Mouse (Mus musculus) CD4-positive, CD25-positive, alpha-beta regulatory T cell, adult 2 months (primary cell): Measurements from ENCODE around the gene Epha8.

ENCODE experiments used
- DNase-seq: peaks from one replicate; pipeline ENCODE4 v3.0.0-alpha.2; 2012; ENCODE audit warnings: low read depth, low spot score

Gene Epha8

DNA sequence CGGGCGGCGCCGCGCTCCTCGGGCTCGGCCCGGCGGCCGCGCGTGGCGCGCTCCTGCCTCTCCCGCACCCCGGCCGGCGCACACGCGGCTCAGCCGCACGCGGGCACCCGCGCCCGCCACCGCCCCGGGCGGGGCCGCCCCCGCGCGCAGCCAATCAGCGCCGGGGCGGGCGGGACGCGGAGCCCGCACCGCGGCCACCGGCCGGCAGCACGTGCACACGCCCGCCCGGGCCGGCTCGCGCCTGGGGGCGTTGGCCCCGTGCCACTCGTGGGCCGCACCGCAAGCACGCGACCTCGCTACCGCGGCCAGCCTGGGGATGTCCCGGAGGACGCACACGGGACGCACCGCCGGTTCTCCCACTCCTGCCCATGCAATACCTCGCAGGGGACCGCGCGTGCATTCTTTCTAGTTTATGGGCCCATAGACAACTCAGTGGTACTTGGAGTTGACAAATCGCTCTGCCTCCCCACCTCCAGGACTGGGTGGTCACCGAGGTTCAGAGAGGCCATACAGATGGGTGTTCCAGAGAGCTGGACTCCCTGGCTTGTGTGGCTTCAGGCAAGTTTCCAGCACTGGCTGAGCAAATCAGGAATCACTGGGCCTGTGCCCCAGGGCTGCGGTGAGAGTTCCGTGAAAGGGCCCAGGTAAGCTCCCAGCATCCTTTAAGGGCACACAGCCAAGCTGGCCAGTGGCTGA is at the start of gene Epha8:
Gene Epha8 (minus strand): TSS at position 66 of the 696 bp plus-strand sequence.
- no peak for DNase-seq

DNA sequence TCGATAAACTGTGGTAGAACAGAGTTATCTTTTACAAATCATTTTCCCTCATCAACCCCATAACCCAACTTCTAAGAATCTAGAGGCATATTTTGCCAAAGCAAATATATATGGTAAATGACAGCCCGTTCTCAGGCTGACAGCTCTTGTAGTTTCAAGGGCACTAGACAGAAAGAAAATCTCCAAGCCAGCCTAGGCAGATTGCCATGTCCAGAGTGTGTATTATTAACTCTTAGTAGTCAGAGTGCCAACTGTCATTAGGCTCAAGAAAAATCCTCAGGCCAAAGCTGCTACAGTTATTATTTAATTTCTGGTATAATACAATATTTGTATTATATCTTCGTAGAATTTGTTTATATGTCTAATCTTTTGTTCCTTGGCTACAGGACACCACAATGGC is 45.2 kb upstream of the Epha8 start:
- DNase-seq: no peak

DNA sequence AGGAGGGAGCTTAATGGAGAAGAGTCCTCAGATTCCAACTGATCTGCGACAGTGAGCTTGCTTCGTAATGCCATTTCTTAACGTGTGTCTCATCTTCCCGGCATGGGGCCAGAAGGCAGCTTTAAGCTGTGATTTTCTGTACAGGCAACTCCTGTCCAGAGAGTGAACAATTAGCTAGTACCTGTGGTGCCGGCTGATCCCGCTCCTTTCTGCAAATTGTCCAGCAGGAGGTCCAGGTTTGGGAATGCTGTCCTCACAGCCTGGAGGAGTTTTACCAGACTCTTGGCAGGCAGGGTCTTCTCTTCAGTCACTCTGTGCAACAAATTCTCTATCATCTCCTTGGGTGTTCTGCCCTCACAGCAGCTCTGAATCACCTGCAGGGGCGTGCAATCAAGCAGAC is 44.4 kb upstream of the Epha8 start:
- DNase-seq: no peak

DNA sequence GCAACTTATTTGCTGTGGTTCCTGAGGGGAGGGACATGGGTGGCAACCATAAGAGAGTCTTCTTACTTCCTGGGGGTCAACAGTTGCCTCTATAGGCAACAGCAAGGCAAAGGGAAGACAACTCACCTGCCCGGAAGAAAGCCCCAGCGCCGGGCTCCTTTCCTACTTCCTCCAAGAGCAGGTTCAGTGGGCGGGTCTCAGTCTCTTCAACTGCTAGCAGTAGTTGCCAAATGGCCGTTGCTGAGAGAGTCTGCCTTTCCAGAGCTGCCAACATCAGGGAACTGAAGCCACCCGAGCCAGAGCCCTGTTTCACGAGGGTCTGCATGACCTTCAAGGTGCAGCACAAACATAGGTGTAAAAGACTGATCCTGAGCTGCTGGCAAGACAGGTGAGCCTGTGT is 41.8 kb upstream of the Epha8 start:
- no peak for DNase-seq

DNA sequence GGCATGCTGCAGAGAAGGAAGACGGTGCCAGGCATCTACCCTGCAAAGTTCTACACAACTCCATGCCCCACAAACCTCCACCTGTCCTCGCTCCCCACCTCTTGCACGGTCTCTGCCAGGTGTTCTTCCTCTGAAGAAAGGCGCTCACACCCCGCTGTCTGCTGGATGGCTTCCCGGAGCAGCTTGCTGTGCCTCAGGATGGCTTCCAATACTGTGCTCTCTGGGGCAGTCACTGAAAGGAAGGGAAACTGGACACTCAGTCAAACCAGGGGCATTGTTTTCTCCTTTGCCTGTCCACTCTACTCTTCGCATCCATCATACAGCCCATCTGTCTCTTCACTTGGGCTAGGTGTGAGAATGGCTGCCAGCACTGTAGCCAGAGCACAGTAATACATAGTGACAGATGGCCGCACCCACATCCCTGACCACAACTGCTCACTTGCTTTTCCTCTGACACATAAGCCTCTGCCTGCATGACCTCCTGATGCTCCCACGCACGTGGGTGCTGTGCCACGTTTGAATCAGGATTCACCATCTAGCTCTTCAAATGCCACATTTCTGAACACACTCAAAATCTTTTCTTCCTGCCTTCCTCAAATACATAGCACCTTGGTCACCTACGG is 41.2 kb upstream of the Epha8 start:
- no peak for DNase-seq

DNA sequence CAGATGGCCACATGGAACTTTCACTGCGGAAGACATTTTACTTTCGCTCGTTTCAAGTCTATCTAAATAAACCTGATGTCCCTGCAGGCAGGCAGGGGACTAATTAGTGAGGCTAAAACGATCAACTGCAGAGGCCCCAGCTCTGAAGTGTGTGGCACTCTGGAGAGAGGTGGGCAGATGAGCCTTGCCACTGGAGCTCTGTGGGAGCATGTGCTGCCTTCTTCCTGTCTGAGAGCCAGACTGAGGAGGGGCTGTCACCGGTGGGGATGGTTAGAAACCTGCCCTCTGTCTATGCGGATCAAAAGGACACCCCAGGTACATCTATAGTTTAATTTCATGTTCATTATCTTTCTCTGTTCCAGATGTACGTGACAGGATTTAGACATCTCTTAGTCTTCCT is 40.3 kb upstream of the Epha8 start:
- no peak for DNase-seq

DNA sequence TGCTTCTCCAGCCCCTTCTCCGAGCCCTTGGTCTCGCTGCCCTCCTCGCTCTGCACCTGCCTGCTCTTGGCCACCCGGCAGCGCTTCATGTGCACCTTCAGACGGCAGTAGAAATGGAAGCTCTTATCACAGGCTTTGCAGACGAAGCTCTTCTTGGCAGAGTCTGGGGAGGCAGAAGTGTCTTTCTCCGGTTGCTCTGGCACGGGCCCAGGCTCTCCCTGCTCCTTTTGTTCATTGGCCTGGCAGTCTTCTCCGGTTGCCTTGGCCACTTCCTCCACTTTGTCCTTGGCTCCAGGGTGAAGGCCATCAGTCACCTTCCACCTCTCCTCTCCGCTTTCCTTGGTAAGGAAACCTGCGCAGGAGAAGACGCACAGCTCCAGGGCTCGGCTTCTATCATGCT is 38.7 kb upstream of the Epha8 start:
- no peak for DNase-seq

DNA sequence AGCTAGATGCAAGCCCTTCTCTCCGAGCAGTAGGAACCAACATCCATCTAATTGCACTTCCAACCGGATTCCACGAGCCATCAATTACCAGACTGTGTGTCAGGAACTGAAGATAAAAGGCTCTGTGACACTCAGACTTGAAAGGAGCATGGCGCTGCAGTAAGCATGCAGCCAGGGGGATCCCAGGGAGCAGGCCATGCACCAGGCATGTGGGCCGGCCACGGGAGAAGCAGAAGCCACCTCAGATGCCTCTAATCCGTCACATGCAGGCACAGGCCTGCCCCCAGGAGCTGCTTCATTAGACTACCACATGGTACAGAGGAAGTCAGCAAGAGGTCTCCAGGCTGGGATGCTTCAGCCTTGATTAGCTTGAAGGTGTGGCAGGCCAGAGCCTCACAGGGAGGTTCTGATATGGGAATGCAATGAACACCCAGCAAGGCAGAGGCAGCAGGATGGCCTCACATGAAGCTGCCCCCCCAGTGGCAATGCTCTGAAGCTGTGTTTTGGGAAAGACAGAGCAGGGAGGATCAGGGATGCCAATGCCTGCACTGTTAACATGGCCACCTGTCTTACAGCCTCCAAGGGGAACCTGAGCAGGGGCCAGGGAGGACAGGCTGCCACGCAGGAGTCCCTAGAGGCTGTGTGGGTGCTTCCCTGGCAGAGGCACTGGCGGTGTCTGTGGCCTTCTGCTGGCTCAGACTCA is 25.5 kb upstream of the Epha8 start:
- no peak for DNase-seq

DNA sequence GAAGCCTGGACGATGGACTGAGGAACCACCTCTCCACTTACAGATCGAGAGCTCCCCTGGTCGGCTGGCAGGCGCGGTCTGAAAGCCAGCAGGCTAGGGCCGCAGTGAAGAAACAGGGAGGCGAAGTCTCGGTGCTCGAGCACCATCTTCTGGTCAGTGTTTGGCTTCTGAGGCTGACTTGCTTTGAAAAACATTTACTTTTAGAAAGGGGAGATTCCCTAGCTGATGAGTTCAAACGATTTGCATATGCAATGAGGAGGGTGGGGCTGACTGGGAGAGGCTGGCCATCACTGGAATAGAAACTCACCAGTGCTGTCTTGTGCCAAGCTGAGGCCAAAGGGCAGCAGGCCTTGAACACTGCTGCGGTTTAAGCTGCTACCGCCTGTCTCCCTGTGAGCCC is 24.7 kb upstream of the Epha8 start:
- DNase-seq: peak; percentile 26

DNA sequence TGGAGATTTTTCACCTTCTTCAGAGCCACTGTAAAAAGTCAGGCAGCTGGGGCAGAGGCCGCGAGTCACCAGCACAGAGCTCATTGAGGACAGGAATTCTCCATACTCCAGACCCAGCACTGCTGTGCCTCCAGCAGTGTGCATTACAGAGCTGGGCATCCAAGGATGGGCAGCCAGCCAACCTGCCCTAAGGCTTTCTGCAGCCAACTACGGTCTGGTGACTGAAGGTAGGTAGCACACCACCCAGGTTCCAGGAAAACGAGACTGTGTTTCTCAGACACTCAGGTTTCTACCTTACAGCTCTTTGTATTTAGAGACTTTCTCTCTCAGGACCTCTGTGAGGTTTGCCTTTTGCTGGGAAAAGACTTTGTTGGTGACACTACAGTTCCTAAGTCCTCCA is 24.3 kb upstream of the Epha8 start:
- DNase-seq: no peak

DNA sequence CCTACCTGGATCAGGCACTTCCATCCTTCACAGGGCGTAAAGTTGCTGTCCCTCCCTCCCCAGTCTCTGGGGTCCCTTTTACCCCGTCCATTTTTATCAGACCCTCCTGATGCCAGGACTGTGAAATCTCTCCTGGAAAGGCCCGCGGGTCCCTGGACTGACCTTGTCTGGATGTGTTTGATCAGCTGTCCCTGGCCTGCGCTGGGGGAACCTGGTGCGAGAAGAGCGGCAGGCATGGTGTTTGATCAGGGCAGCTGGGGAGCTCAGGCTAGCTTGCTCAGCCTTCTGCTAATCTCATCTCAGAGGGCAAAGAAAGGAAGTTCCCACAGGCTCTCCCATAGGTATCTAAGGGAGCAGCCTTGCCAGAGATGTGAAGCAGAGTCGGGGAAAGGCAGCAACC is 20.6 kb upstream of the Epha8 start:
- no peak for DNase-seq

DNA sequence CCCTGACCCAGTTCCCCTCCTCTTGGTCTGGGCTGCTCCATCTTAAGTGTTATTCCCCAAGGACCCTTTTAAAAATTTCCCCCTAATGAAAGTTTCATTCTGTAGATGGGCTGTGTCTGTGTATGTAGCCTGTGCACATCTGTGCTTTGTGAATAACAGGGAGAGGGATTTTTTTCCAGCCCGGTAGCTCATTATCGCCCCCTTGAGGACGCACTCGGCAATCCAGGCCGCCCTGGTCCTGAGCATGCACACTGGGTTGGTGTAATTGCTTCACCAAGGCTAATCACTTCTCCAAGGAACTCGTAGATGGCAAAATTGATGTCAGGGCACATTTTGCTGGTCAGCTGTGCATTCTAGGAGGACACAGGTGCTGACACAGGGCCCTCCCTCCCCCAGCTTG is 14.3 kb upstream of the Epha8 start:
- peak; percentile 19 for DNase-seq

DNA sequence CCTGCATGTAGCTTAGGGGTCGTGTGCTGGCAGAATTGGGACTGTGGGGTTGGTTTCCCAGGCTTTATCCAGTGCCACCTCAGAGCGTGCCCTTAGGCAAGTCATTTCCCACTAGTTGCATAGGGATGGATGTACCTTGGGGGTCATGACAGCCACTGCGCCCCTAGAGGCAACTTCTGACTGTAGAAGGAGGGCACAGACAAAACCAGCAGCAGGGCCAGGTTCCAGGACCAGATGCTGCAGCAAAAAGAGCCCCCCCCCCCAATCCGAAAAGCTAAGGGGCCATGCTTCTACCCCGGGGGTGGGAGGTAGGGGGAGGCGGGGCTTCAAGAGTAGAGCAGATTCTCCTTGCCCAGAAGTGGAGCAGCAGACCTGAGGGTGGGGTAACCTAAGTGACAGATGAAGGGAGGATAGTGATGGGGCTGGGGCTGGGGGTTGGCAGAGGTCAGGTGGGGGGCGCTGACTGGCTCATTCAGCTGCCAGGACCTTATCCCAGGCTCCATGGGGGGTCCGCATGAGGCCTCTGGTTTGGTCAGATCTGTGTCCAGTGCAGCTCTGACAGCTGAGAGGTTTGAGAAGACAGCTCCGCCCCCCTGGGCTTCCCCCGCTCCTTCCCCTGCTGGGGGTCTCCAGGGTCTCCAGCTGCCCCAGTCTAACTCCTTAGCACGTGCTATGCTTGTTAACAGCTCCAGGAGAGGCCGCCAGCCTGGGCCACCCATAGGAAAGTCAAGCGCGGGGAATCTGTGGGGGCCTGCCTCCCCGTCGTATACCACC is 13.1 kb upstream of the Epha8 start:
- DNase-seq: no peak

DNA sequence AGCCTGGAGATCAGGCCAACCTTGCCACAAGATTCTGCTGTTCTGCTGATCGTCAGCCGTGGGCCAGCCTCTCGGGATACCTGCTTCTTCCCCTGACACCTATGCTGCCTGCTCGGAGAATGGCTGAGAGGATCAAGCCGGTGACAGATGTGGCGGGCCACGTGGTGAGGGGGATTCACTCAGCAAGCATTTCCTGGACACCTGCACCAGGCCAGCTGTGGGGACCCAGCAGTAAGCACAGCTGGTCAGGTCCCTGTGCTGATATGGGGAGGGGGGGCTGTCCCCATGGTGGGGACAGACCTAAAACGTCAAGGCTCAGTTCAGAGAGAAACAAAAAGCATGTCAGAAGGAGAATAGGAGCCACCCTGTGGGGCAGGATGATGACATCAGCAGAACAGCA is 12.5 kb upstream of the Epha8 start:
- DNase-seq: no peak

DNA sequence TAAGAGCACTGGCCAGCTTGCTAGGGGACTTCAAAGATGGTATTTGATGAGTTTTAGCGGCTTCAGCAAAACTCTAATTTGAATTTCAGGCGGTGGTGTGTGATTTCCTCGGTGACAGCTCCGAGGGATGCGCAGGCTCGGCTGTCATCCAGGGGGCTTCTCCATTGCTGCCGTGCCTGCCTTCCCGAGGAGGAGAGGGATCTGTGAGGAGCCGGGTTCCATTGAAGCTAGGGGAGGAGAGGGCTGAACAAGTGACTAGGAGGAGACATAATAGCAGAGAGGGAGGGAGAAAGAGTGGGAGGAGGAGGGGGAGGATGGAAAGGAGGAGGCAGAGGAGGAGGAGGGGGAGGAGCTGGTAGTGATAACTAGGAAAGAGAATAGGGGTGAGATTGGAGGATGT is 10.9 kb upstream of the Epha8 start:
- no peak for DNase-seq

DNA sequence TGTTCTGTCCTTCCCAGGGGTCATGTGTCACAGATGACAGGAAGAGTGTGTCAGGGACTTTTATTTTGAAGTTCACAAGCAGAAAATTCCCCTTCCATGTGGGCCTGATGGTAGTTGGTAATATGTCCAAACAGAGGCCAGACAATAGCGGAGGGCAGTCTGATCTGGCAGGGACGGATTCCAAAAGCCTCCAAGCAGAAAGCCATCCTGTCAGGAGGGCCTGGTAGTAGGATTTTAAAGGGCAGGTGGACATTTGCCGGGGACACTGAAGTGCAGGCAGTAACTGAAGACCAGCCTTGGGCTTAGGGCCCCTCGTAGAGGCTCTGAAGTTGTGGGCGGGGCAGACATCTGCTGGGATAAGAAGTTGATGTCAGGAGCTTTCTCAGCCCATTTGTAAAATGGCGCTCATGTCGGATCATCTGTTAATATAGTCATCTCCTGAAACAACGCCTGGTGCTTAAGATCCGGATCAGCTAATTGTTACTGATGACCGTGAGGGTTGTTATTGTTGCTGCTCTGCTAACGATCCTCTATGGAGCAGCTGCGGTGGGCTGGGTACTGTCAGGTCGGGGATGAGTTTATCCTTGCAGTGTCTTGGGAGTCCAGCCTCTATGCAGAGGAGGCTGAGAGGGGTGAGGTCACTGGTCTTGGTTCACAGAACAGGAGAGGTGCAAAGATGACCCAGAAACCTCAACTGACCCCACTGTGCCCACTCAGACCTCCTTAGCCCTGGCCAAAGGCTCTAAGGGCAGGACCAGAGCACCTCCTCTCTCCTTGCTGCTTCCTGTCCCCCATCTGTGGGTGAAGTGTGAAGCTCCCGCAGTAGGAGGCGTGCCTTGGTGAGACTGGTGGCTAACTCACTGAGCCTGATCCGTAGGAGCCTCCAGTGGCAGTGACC is 10.1 kb upstream of the Epha8 start:
- DNase-seq: no peak

DNA sequence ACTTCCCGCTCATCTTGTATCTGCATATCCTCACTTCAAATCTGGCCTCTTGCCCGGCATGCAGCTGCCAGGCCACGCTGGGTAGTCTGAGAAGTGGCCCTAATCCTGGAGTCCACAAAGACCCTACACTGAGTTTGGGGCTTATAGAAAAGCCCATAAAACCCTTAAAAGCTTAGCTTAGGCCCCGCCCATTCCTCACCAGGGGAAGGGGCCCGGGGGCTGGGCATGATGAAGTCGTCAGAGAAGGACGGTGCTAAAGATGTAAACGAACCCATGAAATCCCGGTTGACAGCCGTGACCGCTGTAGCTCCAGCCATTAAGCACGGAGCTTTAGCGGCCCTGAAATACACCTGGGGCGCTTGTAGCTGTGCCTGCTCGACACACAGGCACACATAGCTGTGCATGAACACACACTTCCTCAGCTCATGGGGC is 8.4 kb upstream of the Epha8 start:
- DNase-seq: no peak

DNA sequence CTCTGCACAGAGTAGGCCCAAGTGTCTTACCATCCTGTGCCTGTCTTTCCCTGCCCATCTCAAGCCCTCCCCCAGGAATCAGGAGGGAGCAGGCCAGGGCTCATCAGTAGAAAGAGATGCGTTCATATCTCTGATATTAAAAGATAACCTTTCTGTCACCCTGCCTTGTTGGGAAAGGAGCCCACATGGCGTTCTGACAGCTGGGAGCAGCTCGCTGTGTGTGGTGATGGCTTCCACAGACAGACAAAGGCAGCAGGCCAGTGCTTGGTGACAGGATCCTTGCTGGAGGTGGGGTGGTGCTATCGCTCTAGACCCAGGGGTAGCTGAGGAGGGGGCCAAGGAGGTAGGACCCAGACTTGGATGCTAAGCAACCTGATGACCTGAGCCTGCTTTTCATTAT is 5.8 kb upstream of the Epha8 start:
- no peak for DNase-seq

DNA sequence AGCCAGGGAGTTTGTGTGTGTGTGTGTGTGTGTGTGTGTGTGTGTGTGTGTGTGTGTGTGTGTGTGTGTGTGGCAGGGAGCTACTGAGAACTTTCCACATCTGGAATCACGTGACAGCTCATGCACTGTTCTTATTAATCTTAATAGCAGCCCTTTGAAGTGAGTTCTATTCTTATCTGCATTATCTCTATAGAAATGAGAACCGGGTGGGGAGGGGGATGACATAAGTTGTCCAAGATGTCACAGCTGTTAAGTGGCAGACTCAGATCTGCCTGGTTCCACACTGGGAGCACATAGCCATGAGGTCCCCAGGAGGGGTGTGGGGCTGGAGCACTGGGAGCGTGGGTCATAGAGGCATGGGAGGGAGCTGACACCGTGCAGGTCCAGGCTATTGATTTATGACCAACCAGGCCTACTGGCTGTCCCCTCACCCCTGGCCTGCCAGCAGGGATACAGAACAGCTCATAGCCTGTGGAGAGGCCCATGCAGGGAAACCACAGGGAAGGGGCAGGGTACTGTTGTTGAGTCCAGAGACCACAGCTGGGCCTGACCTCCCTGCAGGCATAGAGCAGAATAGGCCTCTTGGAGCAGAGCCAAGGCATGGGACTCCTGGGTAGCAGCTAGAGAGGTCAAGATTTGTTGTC is 5.1 kb upstream of the Epha8 start:
- no peak for DNase-seq

DNA sequence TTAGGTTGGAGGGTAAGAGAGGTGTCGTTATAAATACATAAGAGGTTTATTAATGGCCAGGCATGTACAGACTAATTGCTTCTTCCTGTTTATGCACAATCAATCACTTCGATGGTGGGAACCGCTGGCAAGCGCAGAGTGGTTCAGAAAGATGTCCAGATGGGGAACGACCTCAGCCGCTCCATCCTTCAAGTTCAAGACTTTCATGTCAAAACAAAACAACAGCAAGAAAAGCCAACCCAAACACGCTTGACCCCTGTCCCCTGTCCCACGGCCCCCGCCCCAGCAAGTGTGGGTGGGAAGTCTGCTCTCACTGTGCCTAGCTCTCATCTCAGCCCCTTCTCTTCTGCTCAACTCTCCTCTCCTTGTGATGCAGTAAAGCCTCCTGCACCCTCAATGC is 4.0 kb upstream of the Epha8 start:
- no peak for DNase-seq

DNA sequence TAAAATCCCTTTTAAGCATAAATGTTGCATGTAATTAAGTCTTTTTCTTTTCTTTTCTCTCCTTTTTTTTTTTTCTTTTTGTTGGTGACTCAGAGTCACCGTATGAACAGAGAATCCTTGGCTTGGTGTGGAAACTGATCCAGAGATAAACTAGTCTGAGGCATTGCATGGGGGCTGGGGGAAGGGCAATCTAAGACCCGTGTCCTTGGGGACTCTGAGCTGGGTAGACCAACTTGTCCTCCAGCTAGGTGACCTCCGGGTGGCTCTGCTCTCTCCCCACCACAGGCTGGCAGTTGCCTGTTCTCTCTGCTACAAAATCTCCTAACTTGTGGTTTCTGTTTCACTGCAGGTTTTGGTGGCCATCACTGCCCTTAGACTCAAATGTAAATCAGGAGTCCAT is 3.5 kb upstream of the Epha8 start:
- no peak for DNase-seq
